Mouse (Mus musculus): ENCODE data around the gene Fxr2. TPM values are rescaled to one million over a fixed set of nuclear protein-coding genes. Genes with fewer than 3 reads are reported as not detected.
"Not testable (repeated sequence)": the region's sequence is repeated elsewhere in the genome, so short reads cannot be mapped to it uniquely, and the experiment has no call there.

Fxr2 gene
- polyA plus RNA-seq, 1 experiment from 2014 or later: 40.5 TPM

DNA sequence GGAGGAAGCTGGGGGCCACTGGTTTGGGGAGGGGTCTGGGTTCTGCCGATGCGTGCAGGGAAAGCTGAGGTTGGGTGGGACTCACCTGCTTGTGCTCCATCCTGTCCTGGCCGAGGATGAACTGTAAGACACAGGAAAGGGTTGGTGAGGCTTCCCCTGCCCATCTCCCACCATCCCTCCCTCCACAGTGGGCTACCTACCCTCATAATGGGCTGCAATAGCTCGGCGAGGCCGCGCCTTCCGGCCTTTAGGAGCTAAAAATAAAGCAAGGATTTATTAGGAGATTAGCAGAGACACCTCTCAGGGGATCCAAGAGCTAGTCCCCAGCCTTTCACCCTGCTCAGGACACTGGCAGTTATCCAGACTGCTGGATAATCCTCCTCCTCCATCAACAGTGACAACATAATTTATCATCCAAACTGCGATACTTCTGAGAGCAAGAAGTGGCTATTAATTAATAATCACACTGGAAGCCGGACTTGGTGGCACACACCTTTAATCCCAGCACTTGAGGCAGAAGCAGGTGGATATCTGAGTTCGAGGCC is 60.7 kb downstream of the Fxr2 start:
- no peak for ATAC-seq (ENCODE audit: low FRiP score)
- Histone ChIP-seq H3K9me3 (no peaks in the 10 kb centered on the region), H3K9ac (no peak overlapping the region), H3K36me3 (no peaks in the 10 kb centered on the region), H3K4me1 (replicated peaks) (peaks cover 11% of the 10 kb centered on the region), H3K27me3 (no peaks in the 10 kb centered on the region), H3K27ac (no peak overlapping the region), H3K4me2 (no peak overlapping the region), H3K4me3 (no peak overlapping the region)
- WGBS: 74% methylated on average over 11 of the region's 11 CpGs

DNA sequence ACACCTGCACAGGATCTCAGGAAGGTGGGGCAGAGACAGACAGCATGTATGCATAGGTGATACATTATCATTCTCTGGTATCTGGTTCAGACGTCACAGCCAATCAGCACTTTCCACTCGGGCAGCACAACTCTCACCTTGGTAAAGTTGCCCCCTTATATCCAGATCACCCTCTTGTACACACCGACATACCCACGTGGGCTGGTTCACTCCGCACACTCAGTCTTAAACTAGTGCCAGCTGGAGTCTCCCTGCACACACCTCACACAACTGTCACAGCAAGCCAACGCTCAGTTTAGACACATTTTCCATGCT is 62.2 kb downstream of the Fxr2 start:
- Histone ChIP-seq H3K9ac (peak overlapping the region; percentile 84), H3K27me3 (no peaks in the 10 kb centered on the region), H3K4me2 (peak overlapping the region; percentile 84), H3K36me3 (no peaks in the 10 kb centered on the region), H3K4me1 (replicated peaks) (peaks cover 11% of the 10 kb centered on the region), H3K27ac (no peak overlapping the region), H3K9me3 (no peaks in the 10 kb centered on the region), H3K4me3 (peak overlapping the region; percentile 49)
- WGBS: 28% methylated on average over 6 of the region's 6 CpGs
- ATAC-seq (ENCODE audit: low FRiP score): no peak

DNA sequence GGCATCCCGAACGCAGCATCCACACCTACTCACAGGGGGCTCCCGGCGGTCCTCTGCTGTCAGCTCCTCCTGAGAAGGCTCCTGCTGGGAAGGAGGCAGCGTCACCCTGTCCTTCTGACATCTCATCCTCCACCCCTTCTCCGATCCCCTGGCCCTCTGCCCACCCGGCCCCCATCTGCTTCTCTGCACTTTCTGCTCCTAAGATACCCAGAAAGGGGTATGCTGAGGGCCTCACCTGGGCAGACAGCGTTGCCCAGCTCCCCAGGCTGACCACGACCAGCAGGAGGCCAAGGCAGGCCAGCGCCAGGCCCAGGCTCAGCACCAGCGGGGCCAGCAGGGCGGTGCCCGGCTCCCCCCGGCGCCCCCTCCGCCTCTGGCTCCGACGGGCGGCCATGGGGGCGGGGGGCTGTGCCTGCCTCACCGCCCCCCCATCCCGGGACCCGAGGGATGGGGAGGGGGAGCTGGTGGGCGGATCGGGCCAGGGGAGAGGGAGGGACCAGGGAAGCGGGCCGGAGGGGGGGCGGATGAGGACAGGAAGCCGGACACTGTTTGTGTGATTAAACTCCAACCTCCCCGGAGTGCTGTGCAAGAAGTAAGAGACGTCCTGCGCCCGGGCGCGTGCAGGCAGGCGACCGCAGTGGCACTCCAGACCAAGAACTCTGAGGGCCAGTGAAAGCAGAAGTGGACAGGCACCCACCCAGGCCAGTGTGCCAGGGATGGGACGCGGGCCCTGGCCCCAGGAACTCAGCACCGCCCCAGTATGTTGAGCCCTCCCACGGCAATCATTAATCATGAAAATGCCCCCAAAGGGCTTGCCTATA is 62.8 kb downstream of the Fxr2 start, which contains the start of the genes Tnfsf12 and Tnfsfm13:
Tnfsf12 (minus strand) TSS at position 489 of the 821 bp plus-strand sequence.
Tnfsfm13 (minus strand) TSS at position 738 of the 821 bp plus-strand sequence.
- Histone ChIP-seq H3K4me2 (peak within 1 kb of the TSS; percentile 84), H3K9me3 (no peaks in the 10 kb centered on the region), H3K27ac (peak within 1 kb of the TSS; percentile 52; the same call in 1 of the 2 replicates), H3K36me3 (no peaks in the 10 kb centered on the region), H3K27me3 (no peaks in the 10 kb centered on the region), H3K4me1 (replicated peaks) (peaks cover 11% of the 10 kb centered on the region), H3K4me3 (peak within 1 kb of the TSS; percentile 49), H3K9ac (peak within 1 kb of the TSS; percentile 84)
- 2% methylated on average over 25 of the region's 41 CpGs for WGBS
- 0 out of 2 replicates have a peak, but pooled peaks have one; percentile 28 for ATAC-seq (ENCODE audit: low FRiP score)

DNA sequence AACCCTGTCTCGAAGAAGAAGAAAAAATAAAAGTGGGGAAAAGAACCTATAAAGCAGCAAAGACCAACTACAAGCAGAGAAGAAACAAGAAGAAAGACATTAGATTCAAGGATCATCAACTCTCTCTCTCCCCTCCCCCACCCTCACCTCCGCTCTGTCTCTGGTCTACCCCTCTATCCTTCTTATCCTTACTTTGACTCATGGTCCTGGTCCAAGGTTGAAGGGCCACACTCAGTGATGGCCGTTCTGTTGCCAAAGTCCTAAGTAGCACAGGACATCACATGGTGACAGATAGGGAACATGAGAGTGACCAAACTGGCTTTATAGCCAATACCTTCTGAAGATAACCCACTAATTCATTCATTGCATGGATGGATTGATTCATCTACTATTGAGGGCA is 64.6 kb downstream of the Fxr2 start:
- peaks cover 4% of the 10 kb centered on the region; the same call in 1 of the 2 replicates for H3K27me3 ChIP-seq
- H3K9me3 ChIP-seq: no peaks in the 10 kb centered on the region
- H3K9ac ChIP-seq: no peak overlapping the region
- H3K36me3 ChIP-seq: no peaks in the 10 kb centered on the region
- no peak overlapping the region for H3K4me2 ChIP-seq
- H3K4me3 ChIP-seq: no peak overlapping the region
- H3K27ac ChIP-seq: no peak overlapping the region
- peaks cover 11% of the 10 kb centered on the region for H3K4me1 ChIP-seq (replicated peaks)
- no peak for ATAC-seq (ENCODE audit: low FRiP score)
- 96% methylated on average over 3 of the region's 3 CpGs for WGBS

DNA sequence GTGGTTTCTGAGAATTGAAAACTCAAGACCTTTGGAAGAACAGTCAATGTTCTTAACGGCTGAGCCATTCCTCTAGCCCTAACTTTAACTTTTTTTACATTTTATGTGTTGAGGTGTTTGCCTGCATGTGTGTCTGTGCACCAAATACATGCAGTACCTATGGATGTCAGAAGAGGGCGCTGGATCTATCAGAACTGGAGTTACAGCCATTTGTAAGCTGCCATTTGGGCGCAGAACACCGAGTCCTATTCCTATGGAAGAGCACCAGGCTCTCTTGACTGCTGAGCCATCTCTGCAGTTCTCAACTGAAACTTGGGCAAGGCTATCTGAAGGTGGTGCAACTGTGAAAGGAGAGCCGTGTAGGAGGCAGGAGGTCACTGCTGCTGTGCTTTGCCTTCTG is 65.8 kb downstream of the Fxr2 start:
- no peaks in the 10 kb centered on the region for H3K36me3 ChIP-seq
- H3K4me2 ChIP-seq: no peak overlapping the region
- WGBS: 67% methylated on average over 5 of the region's 5 CpGs
- H3K27me3 ChIP-seq: peaks cover 4% of the 10 kb centered on the region; the same call in 1 of the 2 replicates
- ATAC-seq (ENCODE audit: low FRiP score): no peak
- H3K4me3 ChIP-seq: no peak overlapping the region
- no peak overlapping the region for H3K9ac ChIP-seq
- H3K9me3 ChIP-seq: no peaks in the 10 kb centered on the region
- H3K27ac ChIP-seq: no peak overlapping the region
- H3K4me1 ChIP-seq (replicated peaks): peaks cover 11% of the 10 kb centered on the region

DNA sequence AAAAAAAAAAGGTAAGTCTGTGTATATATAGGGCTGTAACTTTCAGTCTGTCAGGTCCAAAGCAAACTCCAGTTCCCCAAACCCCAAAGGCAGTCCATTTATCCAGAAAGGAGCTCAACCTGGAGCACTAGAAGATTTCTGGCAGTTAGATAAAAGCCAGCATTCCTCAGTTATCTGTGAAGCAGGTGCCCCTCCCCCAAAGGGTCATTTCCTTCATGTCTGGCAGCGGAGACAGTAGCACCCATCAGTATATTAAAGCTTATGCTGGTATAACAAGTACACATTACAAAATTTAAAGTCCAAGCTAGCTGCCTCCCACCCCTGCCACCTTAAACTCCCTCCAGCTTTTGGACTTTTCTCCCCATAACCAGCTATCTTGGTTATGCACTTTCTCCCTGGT is 66.8 kb downstream of the Fxr2 start:
- Histone ChIP-seq H3K4me1 (replicated peaks) (peaks cover 11% of the 10 kb centered on the region), H3K9me3 (no peaks in the 10 kb centered on the region), H3K36me3 (no peaks in the 10 kb centered on the region), H3K27ac (no peak overlapping the region), H3K4me2 (no peak overlapping the region), H3K9ac (no peak overlapping the region), H3K4me3 (no peak overlapping the region), H3K27me3 (peaks cover 4% of the 10 kb centered on the region; the same call in 1 of the 2 replicates)
- ATAC-seq (ENCODE audit: low FRiP score): no peak
- 79% methylated on average over 1 of the region's 1 CpGs for WGBS

DNA sequence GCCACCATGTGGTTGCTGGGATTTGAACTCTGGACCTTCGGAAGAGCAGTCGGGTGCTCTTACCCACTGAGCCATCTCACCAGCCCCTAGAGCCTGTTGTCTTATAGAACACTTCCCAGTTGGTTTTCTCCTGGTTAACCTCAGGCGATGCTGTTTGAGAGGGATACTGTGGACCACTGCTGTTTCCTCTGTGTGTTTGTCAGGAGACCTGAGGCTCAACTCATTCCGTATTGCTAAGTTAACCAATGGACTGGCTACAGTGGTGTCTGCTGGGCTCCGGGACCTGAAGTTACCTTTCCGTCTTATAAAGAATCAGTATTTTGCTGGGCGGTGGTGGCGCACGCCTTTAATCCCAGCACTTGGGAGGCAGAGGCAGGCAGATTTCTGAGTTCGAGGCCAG is 70.1 kb downstream of the Fxr2 start:
- H3K27me3 ChIP-seq; H3K9ac ChIP-seq; H3K4me3 ChIP-seq; H3K4me1 ChIP-seq (replicated peaks); H3K4me2 ChIP-seq; H3K36me3 ChIP-seq; H3K9me3 ChIP-seq; H3K27ac ChIP-seq; ATAC-seq (ENCODE audit: low FRiP score): not testable (repeated sequence)
- 95% methylated on average over 10 of the region's 10 CpGs for WGBS

MicroRNAs encoded within 50 kb of the gene (microRNA counts, 519-probe panel; counts per million panel counts)
- microRNA mmu-miR-1934: 51.3 counts per million
- microRNA mmu-miR-467f: 3,598 counts per million, percentile 48 among the panel's probes with 10 or more counts

Small RNA genes within 50 kb of the gene (microRNA-seq; reads per million reads assigned to microRNA genes)
- gene Mir1934 (1.6 reads per million), gene Mir467f (not detected)

Other genes starting within 250 kb of the Fxr2 start
- 103 and 105 TPM in 2 replicates for gene Naa38, start 237.5 kb upstream of the Fxr2 start, polyA plus RNA-seq (2015; fragmentation: Nextera tagmentation; extraction: Ambion mirVana)
- gene Cyb5d1, start 237.4 kb upstream of the Fxr2 start, polyA plus RNA-seq (2015; fragmentation: Nextera tagmentation; extraction: Ambion mirVana): 34.9 and 35.5 TPM in 2 replicates
- 7.1 and 8.7 TPM in 2 replicates for gene Tmem88, start 234.8 kb upstream of the Fxr2 start, polyA plus RNA-seq (2015; fragmentation: Nextera tagmentation; extraction: Ambion mirVana)
- gene Kdm6b, start 219.3 kb upstream of the Fxr2 start, polyA plus RNA-seq (2015; fragmentation: Nextera tagmentation; extraction: Ambion mirVana): 50.6 and 51.3 TPM in 2 replicates
- gene Dnah2, start 83.9 kb upstream of the Fxr2 start, polyA plus RNA-seq (2015; fragmentation: Nextera tagmentation; extraction: Ambion mirVana): 2.1 and 2.7 TPM in 2 replicates
- 90.1 and 92.0 TPM in 2 replicates for gene Efnb3, start 72.8 kb upstream of the Fxr2 start, polyA plus RNA-seq (2015; fragmentation: Nextera tagmentation; extraction: Ambion mirVana)
- gene Wrap53, start 52.7 kb upstream of the Fxr2 start, polyA plus RNA-seq (2015; fragmentation: Nextera tagmentation; extraction: Ambion mirVana): 23.0 and 24.2 TPM in 2 replicates
- gene Trp53, start 52.6 kb upstream of the Fxr2 start, polyA plus RNA-seq (2015; fragmentation: Nextera tagmentation; extraction: Ambion mirVana): 76.3 and 78.1 TPM in 2 replicates
- gene Atp1b2, start 27.0 kb upstream of the Fxr2 start, polyA plus RNA-seq (2015; fragmentation: Nextera tagmentation; extraction: Ambion mirVana): 27.6 and 29.7 TPM in 2 replicates
- gene Shbg, start 15.1 kb upstream of the Fxr2 start, polyA plus RNA-seq (2015; fragmentation: Nextera tagmentation; extraction: Ambion mirVana): not detected in 2 replicates
- gene Sat2, start 11.0 kb upstream of the Fxr2 start, polyA plus RNA-seq (2015; fragmentation: Nextera tagmentation; extraction: Ambion mirVana): 28.0 and 28.1 TPM in 2 replicates
- gene Sox15, start 22.3 kb downstream of the Fxr2 start, polyA plus RNA-seq (2015; fragmentation: Nextera tagmentation; extraction: Ambion mirVana): not detected in 2 replicates
- gene Mpdu1, start 29.7 kb downstream of the Fxr2 start, polyA plus RNA-seq (2015; fragmentation: Nextera tagmentation; extraction: Ambion mirVana): 95.0 and 104 TPM in 2 replicates
- gene Cd68, start 33.2 kb downstream of the Fxr2 start, polyA plus RNA-seq (2015; fragmentation: Nextera tagmentation; extraction: Ambion mirVana): 9.0 and 9.8 TPM in 2 replicates
- gene Eif4a1, start 39.4 kb downstream of the Fxr2 start, polyA plus RNA-seq (2015; fragmentation: Nextera tagmentation; extraction: Ambion mirVana): 528 and 537 TPM in 2 replicates
- 94.7 and 95.9 TPM in 2 replicates for gene Senp3, start 49.1 kb downstream of the Fxr2 start, polyA plus RNA-seq (2015; fragmentation: Nextera tagmentation; extraction: Ambion mirVana)
- 0.36 and 0.53 TPM in 2 replicates for gene Tnfsf13, start 52.8 kb downstream of the Fxr2 start, polyA plus RNA-seq (2015; fragmentation: Nextera tagmentation; extraction: Ambion mirVana)
- 1.8 and 3.6 TPM in 2 replicates for gene Tnfsf12, start 62.9 kb downstream of the Fxr2 start, polyA plus RNA-seq (2015; fragmentation: Nextera tagmentation; extraction: Ambion mirVana)
- 0.98 and 1.2 TPM in 2 replicates for gene Tnfsfm13, start 63.1 kb downstream of the Fxr2 start, polyA plus RNA-seq (2015; fragmentation: Nextera tagmentation; extraction: Ambion mirVana)
- gene Polr2a, start 125.6 kb downstream of the Fxr2 start, polyA plus RNA-seq (2015; fragmentation: Nextera tagmentation; extraction: Ambion mirVana): 18.8 and 20.4 TPM in 2 replicates
- gene Slc35g3, start 129.0 kb downstream of the Fxr2 start, polyA plus RNA-seq (2015; fragmentation: Nextera tagmentation; extraction: Ambion mirVana): 0.35 and 0.87 TPM in 2 replicates
- 3.2 TPM in 2 replicates for gene Zbtb4, start 132.9 kb downstream of the Fxr2 start, polyA plus RNA-seq (2015; fragmentation: Nextera tagmentation; extraction: Ambion mirVana)
- 1.5 and 2.6 TPM in 2 replicates for gene Chrnb1, start 163.0 kb downstream of the Fxr2 start, polyA plus RNA-seq (2015; fragmentation: Nextera tagmentation; extraction: Ambion mirVana)
- gene Fgf11, start 168.9 kb downstream of the Fxr2 start, polyA plus RNA-seq (2015; fragmentation: Nextera tagmentation; extraction: Ambion mirVana): 4.8 and 5.5 TPM in 2 replicates
- 1.1 TPM in 2 replicates for gene Tmem102, start 172.6 kb downstream of the Fxr2 start, polyA plus RNA-seq (2015; fragmentation: Nextera tagmentation; extraction: Ambion mirVana)
- gene Gm39566, start 182.3 kb downstream of the Fxr2 start, polyA plus RNA-seq (2015; fragmentation: Nextera tagmentation; extraction: Ambion mirVana): not detected in 2 replicates
- gene Spem2, start 185.5 kb downstream of the Fxr2 start, polyA plus RNA-seq (2015; fragmentation: Nextera tagmentation; extraction: Ambion mirVana): 0.10 TPM in 1 of 2 replicates, not detected in the other
- 0.70 and 0.81 TPM in 2 replicates for gene Spem1, start 189.2 kb downstream of the Fxr2 start, polyA plus RNA-seq (2015; fragmentation: Nextera tagmentation; extraction: Ambion mirVana)
- 21.4 and 22.0 TPM in 2 replicates for gene Nlgn2, start 204.8 kb downstream of the Fxr2 start, polyA plus RNA-seq (2015; fragmentation: Nextera tagmentation; extraction: Ambion mirVana)
- 368 and 374 TPM in 2 replicates for gene Tmem256, start 205.5 kb downstream of the Fxr2 start, polyA plus RNA-seq (2015; fragmentation: Nextera tagmentation; extraction: Ambion mirVana)
- 51.7 and 53.7 TPM in 2 replicates for gene Plscr3, start 213.4 kb downstream of the Fxr2 start, polyA plus RNA-seq (2015; fragmentation: Nextera tagmentation; extraction: Ambion mirVana)
- gene Tnk1, start 225.7 kb downstream of the Fxr2 start, polyA plus RNA-seq (2015; fragmentation: Nextera tagmentation; extraction: Ambion mirVana): 0.13 and 0.23 TPM in 2 replicates
- gene Tmem95, start 245.0 kb downstream of the Fxr2 start, polyA plus RNA-seq (2015; fragmentation: Nextera tagmentation; extraction: Ambion mirVana): not detected in 2 replicates
- 2.0 and 2.5 TPM in 2 replicates for gene Kctd11, start 248.4 kb downstream of the Fxr2 start, polyA plus RNA-seq (2015; fragmentation: Nextera tagmentation; extraction: Ambion mirVana)